Mouse (Mus musculus) liver, embryonic 15.5 days (tissue): ENCODE measurements around the gene Gabrg1. TPM values are rescaled to one million over a fixed set of nuclear protein-coding genes. Genes with fewer than 3 reads are reported as not detected.

ENCODE experiments used
- ATAC-seq: fragments of 200-750 bp; cut with Nextera tagmentation; 2 replicates; pipeline ENCODE4 v1.8.0; 2017; ENCODE audit warnings: moderate number of reproducible peaks, mild to moderate bottlenecking, moderate library complexity; ENCODE audit not compliant: insufficient read depth
- H3K27ac ChIP-seq: fragments of 300-500 bp; sonication (generic); replicated peaks from 2 replicates; pipeline ENCODE4 v1.5.1; 2015; ENCODE audit warnings: mild to moderate bottlenecking, inconsistent platforms
- H3K27me3 ChIP-seq: fragments of 300-500 bp; sonication (generic); 2 replicates; pipeline ENCODE4 v1.6.1; 2015; ENCODE audit warnings: mild to moderate bottlenecking, inconsistent platforms
- H3K36me3 ChIP-seq: fragments of 300-500 bp; sonication (generic); replicated peaks from 2 replicates; pipeline ENCODE4 v1.6.1; 2015; ENCODE audit warnings: moderate library complexity, mild to moderate bottlenecking, inconsistent platforms
- H3K4me1 ChIP-seq: fragments of 300-500 bp; sonication (generic); replicated peaks from 2 replicates; pipeline ENCODE4 v1.6.1; 2015; ENCODE audit warnings: inconsistent platforms
- H3K4me2 ChIP-seq: fragments of 300-500 bp; sonication (generic); 2 replicates; pipeline ENCODE4 v1.6.1; 2015; ENCODE audit warnings: moderate library complexity, mild to moderate bottlenecking, inconsistent platforms
- H3K4me3 ChIP-seq: fragments of 300-500 bp; sonication (generic); replicated peaks from 2 replicates; pipeline ENCODE4 v1.5.1; 2015; ENCODE audit warnings: mild to moderate bottlenecking, inconsistent platforms
- H3K9ac ChIP-seq: fragments of 300-500 bp; sonication (generic); 2 replicates; pipeline ENCODE4 v1.6.1; 2015; ENCODE audit warnings: moderate library complexity, mild to moderate bottlenecking, inconsistent platforms
- H3K9me3 ChIP-seq: fragments of 300-500 bp; sonication (generic); replicated peaks from 2 replicates; pipeline ENCODE4 v1.6.1; 2016; ENCODE audit warnings: inconsistent platforms
- WGBS: fragments of 180-500 bp; shearing (Covaris S2); methylation state at CpG from one replicate; pipeline ENCODE4 v1.1.7; 2015; ENCODE audit warnings: mixed read lengths; ENCODE audit not compliant: insufficient replicate concordance; 5-methylcytosine and 5-hydroxymethylcytosine counted together
- polyA plus RNA-seq: library from polyadenylated mRNA; unstranded; fragments of >200 nt; fragmentation: Nextera tagmentation; extraction: Ambion mirVana; gene quantifications from 2 replicates; pipeline ENCODE4 v1.2.1, GENCODE M21; 2015

Gabrg1 gene
- not detected in 2 replicates for polyA plus RNA-seq

GRCm38 (mm10) chr5:70842192-70843095, at the start of gene Gabrg1:
Gene Gabrg1, minus strand, starts transcription at chr5:70842617.
- Histone ChIP-seq H3K4me2 (no peak within 1 kb of the TSS), H3K4me3 (no peak within 1 kb of the TSS)

GRCm38 (mm10) chr5:70884026-70884425, 41.6 kb upstream of the Gabrg1 start:
- Histone ChIP-seq H3K9me3 (no peaks in the 10 kb centered on the region), H3K27ac (no peak overlapping the region), H3K4me3 (no peak overlapping the region), H3K4me2 (no peak overlapping the region), H3K36me3 (no peaks in the 10 kb centered on the region), H3K27me3 (no peaks in the 10 kb centered on the region), H3K4me1 (no peaks in the 10 kb centered on the region), H3K9ac (no peak overlapping the region)
- WGBS = 55% methylated on average over 3 of the region's 3 CpGs
- no peak for ATAC-seq

More at GRCm38 (mm10) chr5:70842192-70843095, at the start of gene Gabrg1:
- H3K4me1 ChIP-seq = no peaks in the 10 kb centered on the region
- H3K27me3 ChIP-seq = no peaks in the 10 kb centered on the region
- H3K9ac ChIP-seq = no peak within 1 kb of the TSS
- WGBS = 7% methylated on average over 19 of the region's 19 CpGs
- H3K9me3 ChIP-seq = no peaks in the 10 kb centered on the region
- ATAC-seq = no peak
- H3K36me3 ChIP-seq = no peaks in the 10 kb centered on the region
- no peak within 1 kb of the TSS for H3K27ac ChIP-seq

- H3K9me3 ChIP-seq = no peaks in the 10 kb centered on the region
- no peak overlapping the region for H3K9ac ChIP-seq
- no peaks in the 10 kb centered on the region for H3K36me3 ChIP-seq
- no peak overlapping the region for H3K27ac ChIP-seq
- 44% methylated on average over 1 of the region's 1 CpGs for WGBS
- H3K4me1 ChIP-seq = no peaks in the 10 kb centered on the region
- no peaks in the 10 kb centered on the region for H3K27me3 ChIP-seq
- H3K4me2 ChIP-seq = no peak overlapping the region
- H3K4me3 ChIP-seq = no peak overlapping the region
- ATAC-seq = no peak
These were observed 27.7 kb upstream of the Gabrg1 start for GRCm38 (mm10) chr5:70870081-70870480.

- Histone ChIP-seq H3K4me3 (no peak overlapping the region), H3K36me3 (no peaks in the 10 kb centered on the region), H3K27me3 (no peaks in the 10 kb centered on the region), H3K4me1 (no peaks in the 10 kb centered on the region), H3K9ac (no peak overlapping the region), H3K4me2 (no peak overlapping the region), H3K9me3 (no peaks in the 10 kb centered on the region), H3K27ac (no peak overlapping the region)
- ATAC-seq = no peak
- WGBS = 16% methylated on average over 11 of the region's 11 CpGs
These were observed 798 bp upstream of the Gabrg1 start for GRCm38 (mm10) chr5:70843096-70843734.

GRCm38 (mm10) chr5:70818681-70819080, 23.7 kb downstream of the Gabrg1 start:
- Histone ChIP-seq H3K9me3 (no peaks in the 10 kb centered on the region), H3K4me3 (no peak overlapping the region), H3K9ac (no peak overlapping the region), H3K36me3 (no peaks in the 10 kb centered on the region), H3K4me1 (no peaks in the 10 kb centered on the region), H3K27me3 (no peaks in the 10 kb centered on the region), H3K27ac (no peak overlapping the region), H3K4me2 (no peak overlapping the region)
- WGBS = 38% methylated on average over 2 of the region's 2 CpGs
- ATAC-seq = no peak

- no peak for ATAC-seq
- Histone ChIP-seq H3K9me3 (no peaks in the 10 kb centered on the region), H3K4me1 (no peaks in the 10 kb centered on the region), H3K36me3 (no peaks in the 10 kb centered on the region), H3K9ac (no peak overlapping the region), H3K27ac (no peak overlapping the region), H3K27me3 (no peaks in the 10 kb centered on the region), H3K4me2 (no peak overlapping the region), H3K4me3 (no peak overlapping the region)
- 52% methylated on average over 2 of the region's 2 CpGs for WGBS
These were observed 106.3 kb downstream of the Gabrg1 start for GRCm38 (mm10) chr5:70736156-70736555.

- no peak overlapping the region for H3K4me2 ChIP-seq
- no peak overlapping the region for H3K9ac ChIP-seq
- no peaks in the 10 kb centered on the region for H3K9me3 ChIP-seq
- no peaks in the 10 kb centered on the region for H3K27me3 ChIP-seq
- ATAC-seq = no peak
- no peak overlapping the region for H3K4me3 ChIP-seq
- H3K27ac ChIP-seq = no peak overlapping the region
- H3K4me1 ChIP-seq = no peaks in the 10 kb centered on the region
- H3K36me3 ChIP-seq = no peaks in the 10 kb centered on the region
These were observed 138.1 kb downstream of the Gabrg1 start for GRCm38 (mm10) chr5:70704361-70704760.
